Mouse (Mus musculus) common myeloid progenitor, adult 5-6 weeks (primary cell): Measurements from ENCODE around the gene Man2b2. TPM values are rescaled to one million over a fixed set of nuclear protein-coding genes. Genes with fewer than 3 reads are reported as not detected.

Source experiments
- ATAC-seq: replicated peaks from 2 replicates; pipeline ENCODE4 v1.8.0; 2016; ENCODE audit warnings: low read depth, mild to moderate bottlenecking, moderate TSS enrichment, inconsistent platforms; ENCODE audit not compliant: poor library complexity, severe bottlenecking
- total RNA-seq: library from RNA; stranded (forward); fragments of 200-1000, 187-1606 nt; gene quantifications from 2 replicates; pipeline ENCODE4 v1.2.3, GENCODE M21; 2017

Gene Man2b2
- total RNA-seq, 1 experiment from 2014 or later = 20.8 TPM

- no peak for ATAC-seq
Observed at GRCm38 (mm10) chr5:36839032-36839431, 8.6 kb upstream of the Man2b2 start.

- peak; percentile 93 for ATAC-seq
Observed at GRCm38 (mm10) chr5:36835933-36836332, 5.5 kb upstream of the Man2b2 start.

GRCm38 (mm10) chr5:36831272-36831671, 819 bp upstream of the Man2b2 start:
- no peak for ATAC-seq

- no peak for ATAC-seq
Observed at GRCm38 (mm10) chr5:36829098-36829497, 1.4 kb downstream of the Man2b2 start.

GRCm38 (mm10) chr5:36822907-36823306, 7.5 kb downstream of the Man2b2 start:
- ATAC-seq = no peak

- peak; percentile 43; the same call in 1 of the 2 replicates for ATAC-seq
Observed at GRCm38 (mm10) chr5:36820142-36820541, 10.3 kb downstream of the Man2b2 start.

GRCm38 (mm10) chr5:36819742-36820141, 10.7 kb downstream of the Man2b2 start:
- no peak for ATAC-seq

GRCm38 (mm10) chr5:36817738-36818137, 12.7 kb downstream of the Man2b2 start:
- no peak for ATAC-seq

- ATAC-seq = peak; percentile 82
Observed at GRCm38 (mm10) chr5:36814554-36814953, 15.9 kb downstream of the Man2b2 start.

- ATAC-seq = peak; percentile 72
Observed at GRCm38 (mm10) chr5:36811413-36811812, 19.0 kb downstream of the Man2b2 start.

- no peak for ATAC-seq
Observed at GRCm38 (mm10) chr5:36810634-36811033, 19.8 kb downstream of the Man2b2 start.

GRCm38 (mm10) chr5:36809123-36809522, 21.3 kb downstream of the Man2b2 start:
- no peak for ATAC-seq

GRCm38 (mm10) chr5:36807106-36807505, 23.3 kb downstream of the Man2b2 start:
- ATAC-seq = no peak

- no peak for ATAC-seq
Observed at GRCm38 (mm10) chr5:36797291-36797690, 33.2 kb downstream of the Man2b2 start.

GRCm38 (mm10) chr5:36796296-36797014, 34.0 kb downstream of the Man2b2 start, which contains the start of gene Mrfap1:
Mrfap1 (minus strand) TSS chr5:36796772.
- ATAC-seq = peak; percentile 87

- peak; percentile 24; the same call in 1 of the 2 replicates for ATAC-seq
Observed at GRCm38 (mm10) chr5:36795647-36796295, 34.7 kb downstream of the Man2b2 start.

GRCm38 (mm10) chr5:36791861-36792260, 38.6 kb downstream of the Man2b2 start:
- ATAC-seq = peak; percentile 22

- no peak for ATAC-seq
Observed at GRCm38 (mm10) chr5:36786052-36786451, 44.4 kb downstream of the Man2b2 start.

GRCm38 (mm10) chr5:36779512-36779911, 50.9 kb downstream of the Man2b2 start:
- no peak for ATAC-seq

GRCm38 (mm10) chr5:36778901-36779300, 51.6 kb downstream of the Man2b2 start:
- no peak for ATAC-seq

GRCm38 (mm10) chr5:36777186-36777585, 53.3 kb downstream of the Man2b2 start:
- no peak for ATAC-seq
